In the genomic region with DNA sequence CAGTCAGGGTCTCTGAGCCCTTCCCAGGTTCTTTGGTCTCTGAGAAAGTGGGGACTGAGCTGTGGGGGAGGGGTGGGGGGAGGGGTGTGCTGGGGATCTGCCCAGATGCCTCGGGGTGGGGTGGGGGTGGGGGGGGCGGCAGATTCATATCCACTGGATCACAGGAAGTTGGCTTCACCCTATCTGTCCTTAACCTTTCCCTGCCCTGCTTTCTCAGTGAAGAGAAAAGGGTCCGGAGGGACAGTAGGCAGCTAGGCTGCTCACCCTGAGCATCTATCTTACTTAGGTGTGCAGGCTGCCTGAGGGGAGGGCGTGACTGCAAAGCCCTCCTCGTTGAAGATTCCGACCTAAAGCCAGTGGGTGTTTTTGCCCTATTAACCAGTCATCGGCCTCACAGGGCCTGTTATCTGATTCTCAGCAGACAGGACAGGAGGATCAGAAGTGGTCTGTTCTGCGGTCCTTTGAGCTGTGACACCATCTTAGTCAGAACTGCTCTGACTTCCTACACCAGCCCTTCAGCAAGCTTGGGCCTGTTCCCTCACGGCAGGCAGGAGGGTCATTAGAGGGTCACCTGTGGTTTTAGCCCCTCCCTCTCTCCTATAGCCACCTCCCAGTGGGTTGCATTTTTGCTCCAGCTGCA, we compare ENCODE assay signal across 9 mouse cellular contexts. TPM values are rescaled to one million over a fixed set of nuclear protein-coding genes. Genes with fewer than 3 reads are reported as not detected.
A peak's percentile ranks its signal among the peaks of the same experiment; 100 is the strongest.
DNase-seq lines count a peak whose midpoint lies in the region; ATAC-seq and TF ChIP-seq lines count a peak whose summit lies in the region.
"Had no signal": no experiment of that assay in that cellular context is flagged by ENCODE, and none has a peak within 500 bp of the region (broad histone marks: within the 10 kb centered on the region; RNA-seq: fewer than 3 reads in every experiment).

No protein-coding gene starts in this region.

- DNase-seq in forebrain, embryonic 10.5 days (ENCODE audit: extremely low spot score, low spot score) = no peak
- no peak for DNase-seq in lung, postnatal 0 days (ENCODE audit: low spot score)
- DNase-seq in lung, postnatal 4 days = no peak
- no peak for DNase-seq in spleen, postnatal 14 days (ENCODE audit: low spot score in 2 of 2)
- DNase-seq in layer of hippocampus, adult 8-10 months (ENCODE audit: low spot score in 2 of 2) = no peak

- H3K4me1 ChIP-seq in forebrain, embryonic 10.5 days = peaks cover 65% of the 10 kb centered on the region
- peaks cover 41% of the 10 kb centered on the region for H3K4me1 ChIP-seq in forebrain, embryonic 12.5 days
- H3K4me1 ChIP-seq in lung, postnatal 0 days (ENCODE audit: insufficient read depth, low read depth, low read length) = peaks cover 13% of the 10 kb centered on the region
- peaks cover 54% of the 10 kb centered on the region for H3K4me1 ChIP-seq in hindbrain, embryonic 13.5 days (replicated peaks)
- H3K4me1 ChIP-seq in small intestine, adult 2 months (ENCODE audit: control insufficient read depth, insufficient read depth, insufficient read length, low read length) = no peaks in the 10 kb centered on the region

- WGBS in forebrain, embryonic 10.5 days = 25% methylated on average over 9 of the region's 9 CpGs
- WGBS in forebrain, embryonic 12.5 days = 29% methylated on average over 9 of the region's 9 CpGs
- WGBS in lung, postnatal 0 days = 20% methylated on average over 9 of the region's 9 CpGs
- 22% methylated on average over 9 of the region's 9 CpGs for WGBS in hindbrain, embryonic 13.5 days
- 50% methylated on average over 9 of the region's 9 CpGs for WGBS in small intestine, adult 2 months

- peak overlapping the region; percentile 10; the same call in 1 of the 2 replicates for H3K4me3 ChIP-seq in forebrain, embryonic 10.5 days
- no peak overlapping the region for H3K4me3 ChIP-seq in forebrain, embryonic 12.5 days (replicated peaks)
- no peak overlapping the region for H3K4me3 ChIP-seq in lung, postnatal 0 days (ENCODE audit: low read depth, low read length)
- H3K4me3 ChIP-seq in hindbrain, embryonic 13.5 days = no peak overlapping the region
- H3K4me3 ChIP-seq in small intestine, adult 2 months (ENCODE audit: low read depth, low read length) = no peak overlapping the region

- TF ChIP-seq POLR2A in small intestine, adult 2 months (IDR thresholded peaks at IDR 0.05; ENCODE audit: low read depth, low read length) = no peak

- no peak for ATAC-seq in forebrain, embryonic 12.5 days (ENCODE audit: low FRiP score)
- ATAC-seq in lung, postnatal 0 days = peak; percentile 34; the same call in 1 of the 2 replicates
- no peak for ATAC-seq in hindbrain, embryonic 13.5 days (ENCODE audit: low FRiP score)

- peaks cover 45% of the 10 kb centered on the region for H3K36me3 ChIP-seq in forebrain, embryonic 10.5 days (replicated peaks)
- peaks cover 20% of the 10 kb centered on the region for H3K36me3 ChIP-seq in forebrain, embryonic 12.5 days (replicated peaks)
- no peaks in the 10 kb centered on the region for H3K36me3 ChIP-seq in lung, postnatal 0 days (ENCODE audit: insufficient read depth, low read length)
- H3K36me3 ChIP-seq in hindbrain, embryonic 13.5 days = peaks cover 12% of the 10 kb centered on the region
- H3K36me3 ChIP-seq in small intestine, adult 2 months (ENCODE audit: control insufficient read depth, insufficient read depth, low read length) = no peaks in the 10 kb centered on the region

- H3K4me2 ChIP-seq in forebrain, embryonic 12.5 days = no peak overlapping the region
- H3K4me2 ChIP-seq in lung, postnatal 0 days (replicated peaks; ENCODE audit: low read depth, low read length) = no peak overlapping the region
- no peak overlapping the region for H3K4me2 ChIP-seq in hindbrain, embryonic 13.5 days

- TF ChIP-seq EP300 in lung, postnatal 0 days (IDR thresholded peaks at IDR 0.05) = no peak

- no peak for TF ChIP-seq CTCF in lung, postnatal 0 days (IDR thresholded peaks at IDR 0.05)
- TF ChIP-seq CTCF in small intestine, adult 2 months (IDR thresholded peaks at IDR 0.05; ENCODE audit: extremely low read depth, insufficient read length, insufficient replicate concordance, low read depth, low read length) = no peak

- no peak overlapping the region for H3K9ac ChIP-seq in forebrain, embryonic 12.5 days
- no peak overlapping the region for H3K9ac ChIP-seq in lung, postnatal 0 days (replicated peaks; ENCODE audit: low read depth)
- H3K9ac ChIP-seq in hindbrain, embryonic 13.5 days = peak overlapping the region; percentile 53; the same call in 1 of the 2 replicates

- H3K9me3 ChIP-seq in forebrain, embryonic 10.5 days = no peaks in the 10 kb centered on the region
- no peaks in the 10 kb centered on the region for H3K9me3 ChIP-seq in forebrain, embryonic 12.5 days
- no peaks in the 10 kb centered on the region for H3K9me3 ChIP-seq in lung, postnatal 0 days (ENCODE audit: low read length)
- H3K9me3 ChIP-seq in hindbrain, embryonic 13.5 days = no peaks in the 10 kb centered on the region

- peaks cover 34% of the 10 kb centered on the region for H3K27me3 ChIP-seq in forebrain, embryonic 10.5 days (ENCODE audit: poor library complexity, severe bottlenecking)
- H3K27me3 ChIP-seq in forebrain, embryonic 12.5 days = peaks cover 24% of the 10 kb centered on the region
- H3K27me3 ChIP-seq in lung, postnatal 0 days (replicated peaks; ENCODE audit: insufficient read depth, low read length) = no peaks in the 10 kb centered on the region
- peaks cover 19% of the 10 kb centered on the region for H3K27me3 ChIP-seq in hindbrain, embryonic 13.5 days
- H3K27me3 ChIP-seq in small intestine, adult 2 months (ENCODE audit: control insufficient read depth, insufficient read depth, low read length) = peaks cover 3% of the 10 kb centered on the region; the same call in 1 of the 2 replicates

- H3K27ac ChIP-seq in forebrain, embryonic 10.5 days = peak overlapping the region; percentile 81
- no peak overlapping the region for H3K27ac ChIP-seq in forebrain, embryonic 12.5 days
- peak overlapping the region; percentile 57 for H3K27ac ChIP-seq in lung, postnatal 0 days (ENCODE audit: low read length)
- peak overlapping the region; percentile 64; the same call in 1 of the 2 replicates for H3K27ac ChIP-seq in hindbrain, embryonic 13.5 days
- peak overlapping the region; percentile 44; the same call in 1 of the 2 replicates for H3K27ac ChIP-seq in small intestine, adult 2 months (ENCODE audit: insufficient read depth, low read depth, low read length)
- H3K27ac ChIP-seq: macrophage had no signal

RNA-seq across cellular contexts. Expression of a gene that starts 30.7 kb away (rescaled TPM):
- 65.5 and 72.6 TPM in 2 replicates for polyA plus RNA-seq in forebrain, embryonic 10.5 days (2016; fragmentation: Nextera tagmentation; extraction: Ambion mirVana)
- 62.0 and 67.5 TPM in 2 replicates for polyA plus RNA-seq in forebrain, embryonic 12.5 days (2016; fragmentation: Nextera tagmentation; extraction: Ambion mirVana)
- polyA plus RNA-seq in lung, postnatal 0 days (2015; fragmentation: Nextera tagmentation; extraction: Ambion mirVana) = 46.5 TPM in 2 replicates
- 71.1 TPM in 2 replicates for polyA plus RNA-seq in hindbrain, embryonic 13.5 days (2015; fragmentation: Nextera tagmentation; extraction: Ambion mirVana)
- 9.4 and 17.5 TPM in 2 replicates for polyA plus RNA-seq in small intestine, adult 2 months (2012; rRNA removed)
- total RNA-seq in layer of hippocampus, adult 8-10 months (2022) = 10 to 100 TPM; 63.2 to 64.8 (median 63.7) TPM
